Mouse (Mus musculus) gastrocnemius, adult 2 months (tissue): Measurements from ENCODE around the gene Mylk4. TPM values are rescaled to one million over a fixed set of nuclear protein-coding genes. Genes with fewer than 3 reads are reported as not detected.
A peak's percentile ranks its signal among the peaks of the same experiment; 100 is the strongest.

ENCODE experiments used
- DNase-seq: peaks from one replicate; pipeline ENCODE4 v3.0.0; 2022
- H3K27ac ChIP-seq: fragments of 200-600 bp; 2 replicates; pipeline ENCODE4 v1.8.1; 2022; ENCODE audit warnings: mild to moderate bottlenecking
- H3K4me3 ChIP-seq: fragments of 200-600 bp; 2 replicates; pipeline ENCODE4 v1.8.1; 2022; ENCODE audit warnings: mild to moderate bottlenecking, moderate library complexity
- CTCF ChIP-seq: fragments of 200-600 bp; IDR thresholded peaks from 2 replicates; pipeline ENCODE4 v1.8.1; 2022; ENCODE audit warnings: antibody characterized with exemption, mild to moderate bottlenecking, moderate library complexity
- intact Hi-C: fragments of 180-260 bp; cut with DNase I; formaldehyde crosslinking; loops from one replicate; pipeline ENCODE4 v1.15.1; 2025
- total RNA-seq, 2 experiments: library from RNA; stranded (reverse); gene quantifications; 2 replicates each; pipeline ENCODE4 v1.2.3; 2021

The Mylk4 gene
- total RNA-seq, 2 experiments from 2014 or later: 466 to 1,631 TPM

DNA sequence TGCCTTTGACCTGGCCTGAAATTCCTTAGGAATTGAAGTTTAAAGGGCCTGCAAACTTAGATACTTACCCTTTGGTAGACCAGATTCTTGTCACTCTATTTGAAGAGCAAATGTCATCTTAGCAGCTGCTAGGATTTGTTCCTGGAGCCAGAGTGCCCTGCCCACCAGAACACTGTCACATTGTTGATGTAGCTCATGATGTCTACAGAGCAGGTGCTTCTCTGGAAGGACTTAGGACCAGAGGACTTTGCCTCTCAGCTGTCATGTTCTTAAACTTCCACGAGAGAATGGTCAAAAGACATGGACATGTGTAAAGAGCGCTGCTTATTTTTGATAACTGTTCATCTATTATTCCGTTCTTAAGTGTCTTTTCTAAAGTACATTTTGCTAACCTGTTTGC lies 35.5 kb upstream of the Mylk4 start:
- H3K4me3 ChIP-seq: no peak overlapping the region
- intact Hi-C loops: no loop called here
- peak; percentile 29 for DNase-seq

DNA sequence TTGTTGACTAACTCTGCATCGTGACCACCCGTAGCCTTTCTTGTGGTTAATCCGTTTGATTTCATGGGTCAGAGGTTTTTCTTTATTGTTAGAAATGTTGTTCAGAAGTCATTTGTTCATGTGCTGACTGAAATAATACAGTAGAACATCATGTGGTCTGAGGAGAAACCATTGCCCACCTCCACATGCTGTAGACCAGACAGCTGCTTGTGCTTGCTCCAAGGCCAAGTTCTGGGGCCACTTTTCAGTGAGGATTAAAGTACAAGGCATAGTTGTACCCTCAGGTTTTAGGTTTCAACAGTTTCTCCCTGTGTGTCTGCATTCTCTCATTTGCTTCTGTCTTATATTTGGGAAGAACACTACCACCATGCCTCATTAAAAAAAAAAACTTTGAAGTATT lies 23.9 kb upstream of the Mylk4 start:
- TF ChIP-seq CTCF: no peak
- no peak overlapping the region for H3K4me3 ChIP-seq
- no peak overlapping the region for H3K27ac ChIP-seq
- intact Hi-C loops: no loop called here
- no peak for DNase-seq

More for the DNA sequence above, 35.5 kb upstream of the Mylk4 start:
- no peak for TF ChIP-seq CTCF
- peak overlapping the region; percentile 59 for H3K27ac ChIP-seq

DNA sequence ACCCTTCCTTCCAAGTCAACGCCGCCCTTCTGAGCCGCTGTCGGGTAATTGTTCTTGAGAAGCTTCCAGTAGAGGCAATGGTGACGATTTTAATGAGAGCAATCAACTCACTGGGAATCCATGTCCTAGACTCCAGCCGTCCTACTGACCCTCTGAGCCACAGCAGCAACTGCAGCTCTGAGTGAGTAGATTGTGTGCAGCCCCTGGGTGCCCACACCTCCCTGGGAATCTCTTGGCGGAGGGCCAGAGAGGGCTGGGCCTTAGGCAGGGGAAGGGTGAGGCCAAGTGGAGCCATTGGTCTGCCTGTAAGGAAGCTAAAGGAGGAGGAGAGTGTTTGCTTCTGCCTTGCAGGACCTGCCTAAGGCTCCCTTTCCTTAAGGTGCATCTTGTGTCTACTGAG lies 23.1 kb upstream of the Mylk4 start:
- no peak for TF ChIP-seq CTCF
- no peak for DNase-seq
- intact Hi-C loops: no loop called here
- Histone ChIP-seq H3K4me3 (no peak overlapping the region), H3K27ac (no peak overlapping the region)

DNA sequence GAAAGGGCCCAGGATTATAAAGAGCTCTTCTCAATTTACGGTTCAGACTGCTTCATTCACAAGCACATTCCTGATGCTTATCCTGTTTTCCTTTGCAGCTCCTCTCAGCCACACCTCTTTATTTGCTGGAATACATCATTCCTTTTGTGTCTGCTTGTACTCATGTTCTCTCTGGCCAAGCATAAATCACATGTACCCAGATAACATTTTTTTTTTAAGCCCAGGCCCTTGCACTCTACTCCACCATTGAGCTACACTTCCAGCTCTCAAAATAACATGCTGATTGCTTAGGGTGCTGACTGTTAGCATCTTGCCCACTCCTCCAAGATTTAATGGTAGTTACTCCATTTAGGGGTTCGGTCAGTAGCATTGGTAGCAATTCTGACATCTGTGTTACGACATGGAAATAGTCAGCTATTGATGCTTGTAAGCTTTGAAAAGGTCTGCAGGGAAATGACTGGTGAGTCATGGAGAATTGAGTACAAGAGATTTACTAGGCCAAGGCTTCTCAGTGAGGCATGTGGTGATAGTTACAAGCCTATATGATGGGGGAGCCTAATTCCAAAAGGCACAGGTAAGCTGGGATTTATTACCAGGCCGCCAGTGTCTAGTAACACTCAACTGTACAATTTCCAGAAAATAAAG lies 20.1 kb upstream of the Mylk4 start:
- no peak for TF ChIP-seq CTCF
- 0 out of 2 replicates have a peak overlapping the region, but pooled peaks have one; percentile 12 for H3K27ac ChIP-seq
- no peak for DNase-seq
- intact Hi-C loops: no loop called here
- peak overlapping the region; percentile 99 for H3K4me3 ChIP-seq

DNA sequence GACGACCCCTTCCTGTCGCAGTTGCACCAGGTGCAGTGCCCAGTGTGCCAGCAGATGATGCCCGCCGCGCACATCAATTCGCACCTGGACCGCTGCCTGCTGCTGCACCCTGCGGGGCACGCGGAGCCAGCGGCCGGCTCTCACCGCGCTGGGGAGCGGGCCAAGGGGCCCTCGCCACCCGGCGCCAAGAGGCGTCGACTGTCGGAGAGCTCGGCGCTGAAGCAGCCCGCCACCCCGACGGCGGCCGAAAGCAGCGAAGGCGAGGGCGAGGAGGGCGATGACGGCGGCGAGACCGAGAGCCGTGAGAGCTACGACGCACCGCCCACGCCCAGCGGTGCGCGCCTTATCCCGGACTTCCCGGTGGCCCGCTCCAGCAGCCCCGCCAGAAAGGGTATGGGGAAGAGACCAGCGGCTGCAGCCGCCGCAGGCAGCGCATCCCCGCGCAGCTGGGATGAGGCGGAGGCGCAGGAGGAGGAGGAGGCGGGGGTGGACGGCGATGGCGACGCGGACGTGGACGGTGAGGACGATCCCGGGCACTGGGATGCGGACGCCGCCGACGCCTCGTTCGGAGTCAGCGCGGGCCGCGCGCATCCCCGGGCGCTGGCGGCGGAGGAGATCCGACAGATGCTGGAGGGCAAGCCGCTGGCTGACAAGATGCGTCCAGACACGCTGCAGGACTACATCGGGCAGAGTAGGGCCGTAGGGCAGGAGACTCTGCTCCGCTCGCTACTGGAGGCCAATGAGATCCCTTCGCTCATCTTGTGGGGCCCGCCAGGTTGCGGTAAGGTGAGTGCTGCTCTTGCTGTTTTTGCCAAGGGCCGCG lies 18.7 kb upstream of the Mylk4 start, which contains the start of gene D930007J09Rik:
Gene D930007J09Rik, minus strand, starts transcription at position 591 of the 823 bp plus-strand sequence.
- intact Hi-C loops: no loop called here
- Histone ChIP-seq H3K4me3 (peak within 1 kb of the TSS; percentile 99), H3K27ac (peak within 1 kb of the TSS; percentile 95)
- TF ChIP-seq CTCF: no peak
- no peak for DNase-seq

DNA sequence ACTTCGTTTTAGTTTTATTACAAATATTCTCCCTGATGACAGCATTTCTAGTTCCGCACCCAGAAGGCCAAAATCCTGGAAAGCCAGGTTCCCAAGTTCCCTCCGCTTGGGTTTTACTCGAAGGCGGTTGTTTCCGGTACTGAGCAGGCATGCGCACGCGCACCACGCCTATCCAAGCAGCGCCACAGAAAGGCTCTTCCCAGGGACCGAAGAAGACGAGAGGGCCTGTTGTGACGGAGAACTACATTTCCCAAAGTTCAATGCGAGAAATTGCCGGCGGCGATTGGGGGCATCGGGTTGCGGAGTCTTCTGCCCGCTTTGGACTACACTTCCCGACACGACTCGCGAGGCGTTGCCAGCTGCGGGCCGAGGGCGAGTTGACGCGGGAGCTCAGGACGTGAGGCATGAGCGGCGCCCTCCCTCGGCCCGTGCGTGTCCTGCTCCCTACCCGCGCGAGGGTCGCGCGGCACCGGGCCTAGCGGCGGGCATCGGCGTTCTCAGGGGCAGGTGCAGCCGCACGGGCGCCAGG lies 18.0 kb upstream of the Mylk4 start, which contains the start of gene Wrnip1:
Gene Wrnip1, plus strand, starts transcription at position 346 of the 529 bp plus-strand sequence.
- peak; percentile 49 for TF ChIP-seq CTCF
- DNase-seq: peak; percentile 98
- peak within 1 kb of the TSS; percentile 99 for H3K4me3 ChIP-seq
- peak within 1 kb of the TSS; percentile 95 for H3K27ac ChIP-seq
- intact Hi-C loops: no loop called here

DNA sequence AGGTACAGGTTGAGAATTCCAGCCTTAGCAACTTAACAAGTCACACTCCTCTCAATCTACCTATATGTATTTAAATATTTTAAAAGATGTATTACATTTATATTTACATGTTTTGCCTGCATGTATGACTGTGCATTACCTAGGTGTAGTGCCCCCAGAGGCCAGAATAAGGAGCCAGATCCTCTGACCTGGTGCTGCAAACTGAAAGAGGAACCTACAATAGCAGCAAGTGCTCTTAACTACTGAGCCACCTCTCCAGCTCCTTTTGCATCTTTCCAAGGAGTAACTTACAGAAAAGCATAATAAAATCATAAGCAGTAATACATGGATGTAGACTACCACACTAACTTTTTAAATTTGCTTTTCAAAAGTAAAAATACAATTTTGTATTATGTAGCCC lies 17.1 kb upstream of the Mylk4 start:
- peak; percentile 15; the same call in 1 of the 2 replicates for TF ChIP-seq CTCF
- DNase-seq: no peak
- H3K27ac ChIP-seq: no peak overlapping the region
- intact Hi-C loops: no loop called here
- H3K4me3 ChIP-seq: peak overlapping the region; percentile 99

DNA sequence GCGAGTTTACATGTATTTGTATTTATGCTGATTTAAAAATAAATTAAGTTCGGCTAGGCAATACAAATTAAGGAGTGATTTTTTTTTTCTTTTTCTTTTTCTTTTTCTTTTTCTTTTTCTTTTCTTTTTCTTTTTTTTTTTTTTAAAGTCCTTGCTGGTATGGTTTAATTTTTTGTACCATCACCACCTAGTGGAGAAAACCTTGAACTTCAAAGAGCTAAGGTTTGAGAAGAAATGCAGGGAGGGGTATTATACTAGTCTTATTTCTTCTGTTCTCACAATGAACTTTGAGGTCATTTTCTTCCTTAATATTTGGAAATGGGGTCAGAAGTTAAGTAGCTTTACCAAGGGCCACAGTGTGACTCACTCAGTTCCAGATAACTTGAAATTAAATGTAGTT lies 15.4 kb upstream of the Mylk4 start:
- peak; percentile 63 for TF ChIP-seq CTCF
- intact Hi-C loops: loop anchor here (10.0 kb wide), 1 partner anchor 54 kb away; no protein-coding TSS in a partner anchor
- no peak overlapping the region for H3K27ac ChIP-seq
- no peak for DNase-seq
- no peak overlapping the region for H3K4me3 ChIP-seq

DNA sequence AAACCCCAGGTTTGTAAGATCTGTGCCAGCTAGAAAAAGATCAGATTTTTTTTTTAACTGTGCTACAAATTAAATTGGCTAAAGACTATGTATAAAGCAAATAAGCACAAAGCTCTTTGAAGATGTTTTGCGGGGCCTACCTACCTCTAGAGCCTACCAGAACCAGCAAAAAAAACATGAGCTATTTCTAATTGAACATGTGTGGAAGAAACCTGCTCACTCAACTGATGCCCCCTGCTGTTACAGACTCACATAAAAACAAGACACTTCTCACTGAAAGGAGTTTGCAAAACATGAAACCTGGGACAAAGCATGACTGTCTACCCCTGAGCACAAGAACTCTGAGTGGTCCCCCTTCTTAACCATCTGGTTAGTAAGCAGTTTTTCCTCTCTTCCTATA lies 13.3 kb upstream of the Mylk4 start:
- H3K4me3 ChIP-seq: no peak overlapping the region
- TF ChIP-seq CTCF: peak; percentile 42; the same call in 1 of the 2 replicates
- no peak for DNase-seq
- H3K27ac ChIP-seq: peak overlapping the region; percentile 68
- intact Hi-C loops: loop anchor here (10.0 kb wide), 1 partner anchor 52 kb away; no protein-coding TSS in a partner anchor

DNA sequence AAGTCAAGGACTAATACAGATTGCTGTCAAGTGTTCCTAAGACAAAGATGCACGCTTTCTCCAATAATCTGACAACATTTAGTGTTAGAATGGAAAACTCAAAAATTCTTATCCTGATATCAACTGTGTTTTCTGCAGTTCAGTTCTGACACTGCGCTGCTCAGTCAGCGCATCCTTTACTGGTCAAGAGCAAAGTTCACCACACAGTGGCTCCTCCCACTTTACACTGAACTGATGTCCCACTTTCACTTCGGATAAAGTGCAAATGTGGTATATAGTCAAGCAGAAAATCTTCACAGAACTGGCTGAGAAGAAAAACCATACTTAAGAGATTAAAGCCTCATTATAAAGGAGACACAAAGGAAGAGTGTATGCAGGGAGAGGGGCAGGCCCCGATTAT lies 11.4 kb upstream of the Mylk4 start:
- TF ChIP-seq CTCF: no peak
- DNase-seq: no peak
- H3K27ac ChIP-seq: peak overlapping the region; percentile 73
- intact Hi-C loops: loop anchor here (10.0 kb wide), 1 partner anchor 50 kb away; no protein-coding TSS in a partner anchor
- no peak overlapping the region for H3K4me3 ChIP-seq

DNA sequence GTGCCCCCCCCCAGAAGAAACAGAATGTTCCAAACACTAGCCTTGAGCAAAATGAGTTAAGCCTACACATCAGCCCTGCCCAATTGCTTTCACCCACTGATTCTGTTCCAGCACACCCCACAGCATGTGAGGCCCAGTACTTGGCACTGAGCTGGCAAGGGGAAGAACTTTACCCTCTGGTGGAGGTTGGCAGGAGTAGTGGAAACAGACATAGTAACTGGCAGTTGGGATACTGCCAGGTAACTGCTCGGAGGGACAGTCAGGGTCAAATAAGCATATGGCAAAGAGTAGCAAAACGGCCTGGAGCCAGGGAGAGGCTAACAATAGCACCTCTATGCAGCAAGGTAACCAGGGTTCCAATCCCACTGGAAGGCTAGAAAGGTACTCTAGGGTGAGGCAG lies 10.9 kb upstream of the Mylk4 start:
- peak; percentile 84 for DNase-seq
- intact Hi-C loops: loop anchor here (10.0 kb wide), 1 partner anchor 50 kb away; no protein-coding TSS in a partner anchor
- no peak for TF ChIP-seq CTCF
- peak overlapping the region; percentile 73 for H3K27ac ChIP-seq
- no peak overlapping the region for H3K4me3 ChIP-seq

DNA sequence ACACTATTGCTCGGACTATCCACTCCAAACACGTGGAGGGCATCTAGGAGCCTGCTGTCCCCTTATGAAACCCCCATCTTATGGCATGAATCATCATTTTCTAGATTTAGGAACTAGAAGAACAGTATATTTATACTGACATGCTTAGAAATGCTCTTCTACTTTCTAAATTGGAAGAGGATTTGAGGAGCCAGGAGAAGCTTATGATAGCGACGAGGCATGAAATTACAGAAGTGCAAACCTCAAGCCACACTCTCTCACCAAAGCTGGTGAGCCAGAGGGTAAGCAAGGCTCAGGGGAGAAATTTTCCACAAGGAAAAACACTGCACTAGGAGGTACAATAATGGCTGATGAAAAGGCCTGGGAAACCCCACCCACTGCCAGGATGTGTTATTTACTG lies 6.0 kb upstream of the Mylk4 start:
- intact Hi-C loops: loop anchor here (10.0 kb wide), 1 partner anchor 45 kb away; no protein-coding TSS in a partner anchor
- no peak for TF ChIP-seq CTCF
- Histone ChIP-seq H3K4me3 (no peak overlapping the region), H3K27ac (peak overlapping the region; percentile 84)
- DNase-seq: no peak

DNA sequence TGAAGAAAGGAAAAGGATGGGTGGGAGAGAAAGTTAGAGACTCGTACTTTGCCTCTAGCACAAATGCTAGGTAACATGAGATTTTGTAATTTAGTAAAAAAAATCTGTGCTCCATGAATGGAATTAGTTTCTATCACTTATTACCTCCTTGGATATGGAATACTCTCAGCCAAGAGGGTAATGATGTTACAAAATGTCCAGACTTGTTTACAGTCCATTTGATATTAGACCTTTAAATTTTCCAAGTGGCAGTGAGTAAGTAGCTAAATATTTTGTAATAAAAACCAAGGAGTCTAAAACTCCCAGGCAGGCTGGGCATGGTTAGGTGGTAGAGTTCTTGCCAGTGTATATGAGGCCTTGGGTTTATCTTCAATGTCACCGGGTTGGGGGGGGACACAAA lies 3.8 kb upstream of the Mylk4 start:
- no peak for DNase-seq
- Histone ChIP-seq H3K4me3 (no peak overlapping the region), H3K27ac (peak overlapping the region; percentile 84)
- intact Hi-C loops: no loop called here
- no peak for TF ChIP-seq CTCF
